Mouse (Mus musculus) cerebellum, adult 11-12 months (tissue): ENCODE results near the gene Emc1.

ENCODE experiments used
- DNase-seq: peaks from one replicate; pipeline ENCODE4 v3.0.0; 2022

Gene Emc1

GRCm38 (mm10) chr4:139351931-139352711, at the start of gene Emc1, which contains the start of the genes Mrto4 and Ubr4:
Gene Emc1, plus strand, starts transcription at chr4:139352587.
Gene Mrto4, minus strand, starts transcription at chr4:139352576.
Gene Ubr4, plus strand, starts transcription at chr4:139352609.
- peak; percentile 79 for DNase-seq

GRCm38 (mm10) chr4:139305521-139305920, 46.9 kb upstream of the Emc1 start:
- DNase-seq: peak; percentile 15

- peak; percentile 15 for DNase-seq
Observed at GRCm38 (mm10) chr4:139307916-139308315, 44.5 kb upstream of the Emc1 start.

- DNase-seq: no peak
Observed at GRCm38 (mm10) chr4:139309651-139310050, 42.7 kb upstream of the Emc1 start.

- peak; percentile 97 for DNase-seq
Observed at GRCm38 (mm10) chr4:139310171-139310898, 42.1 kb upstream of the Emc1 start, which contains the start of the genes Pqlc2 and Akr7a5. Gene Pqlc2, minus strand, starts transcription at chr4:139310708. Gene Akr7a5, plus strand, starts transcription at chr4:139310744.

- peak; percentile 33 for DNase-seq
Observed at GRCm38 (mm10) chr4:139310899-139311701, 41.3 kb upstream of the Emc1 start.

- DNase-seq: no peak
Observed at GRCm38 (mm10) chr4:139311707-139312106, 40.7 kb upstream of the Emc1 start.

GRCm38 (mm10) chr4:139312632-139313031, 39.8 kb upstream of the Emc1 start:
- no peak for DNase-seq

GRCm38 (mm10) chr4:139318449-139318848, 33.9 kb upstream of the Emc1 start:
- DNase-seq: no peak

GRCm38 (mm10) chr4:139319740-139320139, 32.6 kb upstream of the Emc1 start:
- no peak for DNase-seq

- DNase-seq: no peak
Observed at GRCm38 (mm10) chr4:139330605-139331004, 21.8 kb upstream of the Emc1 start.

- no peak for DNase-seq
Observed at GRCm38 (mm10) chr4:139334631-139335295, 17.6 kb upstream of the Emc1 start.

- no peak for DNase-seq
Observed at GRCm38 (mm10) chr4:139335507-139335906, 16.9 kb upstream of the Emc1 start.

GRCm38 (mm10) chr4:139336822-139337483, 15.4 kb upstream of the Emc1 start:
- DNase-seq: no peak

- DNase-seq: no peak
Observed at GRCm38 (mm10) chr4:139338145-139338544, 14.2 kb upstream of the Emc1 start.

GRCm38 (mm10) chr4:139340835-139341234, 11.6 kb upstream of the Emc1 start:
- no peak for DNase-seq

GRCm38 (mm10) chr4:139341556-139342233, 10.7 kb upstream of the Emc1 start:
- DNase-seq: no peak

GRCm38 (mm10) chr4:139343718-139344117, 8.7 kb upstream of the Emc1 start:
- no peak for DNase-seq

GRCm38 (mm10) chr4:139345416-139346019, 6.9 kb upstream of the Emc1 start:
- no peak for DNase-seq

- DNase-seq: no peak
Observed at GRCm38 (mm10) chr4:139352832-139353231, 445 bp downstream of the Emc1 start.

- no peak for DNase-seq
Observed at GRCm38 (mm10) chr4:139357211-139357610, 4.8 kb downstream of the Emc1 start.
